Mouse (Mus musculus): ENCODE measurements around the gene Padi1. TPM values are rescaled to one million over a fixed set of nuclear protein-coding genes. Genes with fewer than 3 reads are reported as not detected.

The Padi1 gene
- 1 to 10 TPM in 1 of 2 experiments, under 1 TPM in 1; 0.38 to 1.0 TPM for total RNA-seq (2023)

GRCm38 (mm10) chr4:140845666-140846065 is at the start of gene Padi1:
Padi1 (minus strand) TSS chr4:140845778.

GRCm38 (mm10) chr4:140810458-140811260 is 34.9 kb downstream of the Padi1 start, which contains the start of gene Padi3:
Padi3 (minus strand) TSS chr4:140810648.

GRCm38 (mm10) chr4:140774025-140774800 is 71.4 kb downstream of the Padi1 start, which contains the start of gene Padi4:
Padi4 (minus strand) TSS chr4:140774236.

Other genes with a start within 250 kb of the Padi1 start
- gene Arhgef10l, start 179.8 kb downstream of the Padi1 start, total RNA-seq (2023) = under 1 TPM; 0.15 to 0.50 TPM
- 100 to 1,000 TPM; 130 to 131 TPM for gene Rcc2, start 145.2 kb downstream of the Padi1 start, total RNA-seq (2023)
- not detected for gene Padi6, start 103.1 kb downstream of the Padi1 start, total RNA-seq (2023)
- 1 to 10 TPM in 1 of 2 experiments, under 1 TPM in 1; 0.47 to 1.1 TPM for gene Padi4, start 71.5 kb downstream of the Padi1 start, total RNA-seq (2023)
- under 1 TPM; 0.41 to 0.56 TPM for gene Padi3, start 35.1 kb downstream of the Padi1 start, total RNA-seq (2023)
- gene Padi2, start 60.6 kb upstream of the Padi1 start, total RNA-seq (2023) = 10 to 100 TPM; 41.5 to 43.8 TPM
- gene Sdhb, start 115.4 kb upstream of the Padi1 start, total RNA-seq (2023) = 10 to 100 TPM; 94.5 to 94.6 TPM
- gene Atp13a2, start 141.1 kb upstream of the Padi1 start, total RNA-seq (2023) = 10 to 100 TPM; 32.2 to 32.9 TPM
- gene Mfap2, start 164.6 kb upstream of the Padi1 start, total RNA-seq (2023) = under 1 TPM in 1 of 2 experiments, not detected in 1; 0.53 TPM
- gene Crocc, start 214.8 kb upstream of the Padi1 start, total RNA-seq (2023) = 10 to 100 TPM; 11.9 to 13.1 TPM
- gene Necap2, start 232.6 kb upstream of the Padi1 start, total RNA-seq (2023) = 10 to 100 TPM; 73.6 to 80.9 TPM
- not detected for gene Spata21, start 242.6 kb upstream of the Padi1 start, total RNA-seq (2023)